Mouse (Mus musculus) heart, postnatal 14 days (tissue): ENCODE data around the gene Trappc6a. TPM values are rescaled to one million over a fixed set of nuclear protein-coding genes. Genes with fewer than 3 reads are reported as not detected.

Experiments used
- DNase-seq, 2 experiments: peaks; one replicate each; pipeline ENCODE4 v3.0.0; 2021 to 2022
- intact Hi-C: fragments of 180-260 bp; cut with DNase I; formaldehyde crosslinking; loops from one replicate; pipeline ENCODE4 v1.15.1; 2025
- total RNA-seq, 2 experiments: library from RNA; stranded (reverse); gene quantifications; 2 replicates each; pipeline ENCODE4 v1.2.3; 2021

Trappc6a gene
- total RNA-seq, 2 experiments from 2014 or later: 48.9 to 49.6 TPM

- intact Hi-C loops: no loop called here
- DNase-seq: no peak
Observed at GRCm38 (mm10) chr7:19557086-19557485, 48.9 kb downstream of the Trappc6a start.

- intact Hi-C loops: no loop called here
- DNase-seq: peak in 1 of 2 experiments; percentile 47
Observed at GRCm38 (mm10) chr7:19557982-19558900, 50.0 kb downstream of the Trappc6a start.

- intact Hi-C loops: no loop called here
Observed at GRCm38 (mm10) chr7:19558965-19559364, 50.8 kb downstream of the Trappc6a start.

GRCm38 (mm10) chr7:19560491-19561260, 52.5 kb downstream of the Trappc6a start:
- intact Hi-C loops: no loop called here
- no peak for DNase-seq

More at GRCm38 (mm10) chr7:19558965-19559364, 50.8 kb downstream of the Trappc6a start:
- no peak for DNase-seq

- intact Hi-C loops: no loop called here
- no peak for DNase-seq
Observed at GRCm38 (mm10) chr7:19561431-19561764, 53.2 kb downstream of the Trappc6a start.

- intact Hi-C loops: no loop called here
- DNase-seq: peak; percentile 94
Observed at GRCm38 (mm10) chr7:19561765-19562642, 53.8 kb downstream of the Trappc6a start.

GRCm38 (mm10) chr7:19562643-19563410, 54.6 kb downstream of the Trappc6a start, which contains the start of gene Ppp1r37:
TSS of gene Ppp1r37 (minus strand) at chr7:19563076.
- peak in 1 of 2 experiments; percentile 45 for DNase-seq
- intact Hi-C loops: no loop called here

GRCm38 (mm10) chr7:19563884-19564283, 55.7 kb downstream of the Trappc6a start:
- DNase-seq: no peak
- intact Hi-C loops: no loop called here

GRCm38 (mm10) chr7:19564455-19564854, 56.3 kb downstream of the Trappc6a start:
- DNase-seq: no peak
- intact Hi-C loops: no loop called here

Other genes starting within 250 kb of the Trappc6a start
- 10 to 100 TPM; 55.7 to 59.1 TPM for gene Vasp, start 236.6 kb upstream of the Trappc6a start, total RNA-seq
- not detected for gene Ppm1n, start 228.3 kb upstream of the Trappc6a start, total RNA-seq
- gene Rtn2, start 225.8 kb upstream of the Trappc6a start, total RNA-seq: 100 to 1,000 TPM; 106 to 122 TPM
- 1 to 10 TPM in 1 of 2 experiments, under 1 TPM in 1; 0.60 to 1.2 TPM for gene Fosb, start 198.3 kb upstream of the Trappc6a start, total RNA-seq
- 10 to 100 TPM; 41.1 to 48.0 TPM for gene Ercc1, start 163.6 kb upstream of the Trappc6a start, total RNA-seq
- 1 to 10 TPM; 6.5 to 9.4 TPM for gene Cd3eap, start 148.9 kb upstream of the Trappc6a start, total RNA-seq
- 10 to 100 TPM; 25.0 to 28.4 TPM for gene Ppp1r13l, start 148.6 kb upstream of the Trappc6a start, total RNA-seq
- 10 to 100 TPM; 12.4 to 15.7 TPM for gene Ercc2, start 126.4 kb upstream of the Trappc6a start, total RNA-seq
- gene Klc3, start 104.3 kb upstream of the Trappc6a start, total RNA-seq: under 1 TPM; 0.45 to 0.63 TPM
- gene Ckm, start 103.6 kb upstream of the Trappc6a start, total RNA-seq: 1,000 to 10,000 TPM; 3,946 to 4,137 TPM
- 10 to 100 TPM; 23.3 to 25.0 TPM for gene Mark4, start 49.6 kb upstream of the Trappc6a start, total RNA-seq
- gene Exoc3l2, start 45.1 kb upstream of the Trappc6a start, total RNA-seq: 1 to 10 TPM in 1 of 2 experiments, under 1 TPM in 1; 0.79 to 1.1 TPM
- 1 to 10 TPM; 2.0 to 2.2 TPM for gene Bloc1s3, start within 50 bp of the Trappc6a start, total RNA-seq
- gene Nkpd1, start 9.4 kb downstream of the Trappc6a start, total RNA-seq: not detected
- gene Ppp1r37, start 54.7 kb downstream of the Trappc6a start, total RNA-seq: 10 to 100 TPM; 41.3 to 41.5 TPM
- under 1 TPM; 0.20 to 0.36 TPM for gene Zfp296, start 68.9 kb downstream of the Trappc6a start, total RNA-seq
- 10 to 100 TPM; 45.6 to 49.8 TPM for gene Gemin7, start 69.2 kb downstream of the Trappc6a start, total RNA-seq
- 10 to 100 TPM; 21.5 to 22.6 TPM for gene Clasrp, start 96.1 kb downstream of the Trappc6a start, total RNA-seq
- 1 to 10 TPM; 6.3 to 9.6 TPM for gene Relb, start 121.0 kb downstream of the Trappc6a start, total RNA-seq
- gene Clptm1, start 156.6 kb downstream of the Trappc6a start, total RNA-seq: 10 to 100 TPM; 80.2 to 82.8 TPM
- under 1 TPM; 0.41 to 0.55 TPM for gene Apoc2, start 169.5 kb downstream of the Trappc6a start, total RNA-seq
- gene Gm44805, start 173.0 kb downstream of the Trappc6a start, total RNA-seq: not detected
- gene Apoc4, start 173.1 kb downstream of the Trappc6a start, total RNA-seq: not detected
- gene Apoc1, start 184.3 kb downstream of the Trappc6a start, total RNA-seq: 1 to 10 TPM; 2.2 to 8.9 TPM
- 100 to 1,000 TPM; 243 to 352 TPM for gene Apoe, start 190.8 kb downstream of the Trappc6a start, total RNA-seq
- gene Tomm40, start 207.0 kb downstream of the Trappc6a start, total RNA-seq: 100 to 1,000 TPM; 107 to 120 TPM
- gene Nectin2, start 242.1 kb downstream of the Trappc6a start, total RNA-seq: 10 to 100 TPM; 37.2 to 39.7 TPM